Mouse (Mus musculus) heart, embryonic 16.5 days (tissue): ENCODE data around the gene Ankrd52. TPM values are rescaled to one million over a fixed set of nuclear protein-coding genes. Genes with fewer than 3 reads are reported as not detected.

Experiments
- ATAC-seq: fragments of 200-750 bp; cut with Nextera tagmentation; replicated peaks from 2 replicates; pipeline ENCODE4 v1.8.0; 2017; ENCODE audit warnings: moderate number of reproducible peaks; ENCODE audit not compliant: insufficient read depth, low FRiP score; ENCODE audit errors: extremely low read depth
- H3K27ac ChIP-seq: fragments of 300-500 bp; sonication (generic); 2 replicates; pipeline ENCODE4 v1.5.1; 2014; ENCODE audit warnings: mild to moderate bottlenecking, low read length, control low read depth, moderate library complexity
- H3K27me3 ChIP-seq: fragments of 300-500 bp; sonication (generic); 2 replicates; pipeline ENCODE4 v1.6.1; 2014; ENCODE audit warnings: low read length, mixed read lengths; ENCODE audit not compliant: control insufficient read depth, insufficient read depth
- H3K36me3 ChIP-seq: fragments of 300-500 bp; sonication (generic); 2 replicates; pipeline ENCODE4 v1.6.1; 2014; ENCODE audit not compliant: control insufficient read depth, insufficient read depth
- H3K4me1 ChIP-seq: fragments of 300-500 bp; sonication (generic); 2 replicates; pipeline ENCODE4 v1.6.1; 2014; ENCODE audit warnings: low read length, mixed read lengths; ENCODE audit not compliant: control insufficient read depth, insufficient read depth
- H3K4me2 ChIP-seq: fragments of 300-500 bp; sonication (generic); 2 replicates; pipeline ENCODE4 v1.6.1; 2014; ENCODE audit warnings: low read depth, mild to moderate bottlenecking, control low read depth, low read length
- H3K4me3 ChIP-seq: fragments of 300-500 bp; sonication (generic); 2 replicates; pipeline ENCODE4 v1.5.1; 2014; ENCODE audit warnings: mild to moderate bottlenecking, control low read depth, low read length
- H3K9ac ChIP-seq: fragments of 300-500 bp; sonication (generic); 2 replicates; pipeline ENCODE4 v1.6.1; 2014; ENCODE audit warnings: low read length, control low read depth
- H3K9me3 ChIP-seq: fragments of 300-500 bp; sonication (generic); replicated peaks from 2 replicates; pipeline ENCODE4 v1.6.1; 2016; ENCODE audit warnings: low read length; ENCODE audit not compliant: control insufficient read depth
- whole genome bisulfite sequencing: fragments of 180-500 bp; shearing (Covaris S2); extraction: QIAGEN DNeasy Blood & Tissue Kit; methylation state at CpG from one replicate; pipeline ENCODE4 v1.1.7; 2014; 5-methylcytosine and 5-hydroxymethylcytosine counted together
- polyA plus RNA-seq: library from polyadenylated mRNA; unstranded; fragments of >200 nt; fragmentation: Nextera tagmentation; extraction: Ambion mirVana; gene quantifications from 2 replicates; pipeline ENCODE4 v1.2.1, GENCODE M21; 2015

Ankrd52 gene
- polyA plus RNA-seq, 1 experiment from 2014 or later: 8.1 TPM

GRCm38 (mm10) chr10:128389570-128389969 lies 12.7 kb downstream of the Ankrd52 start:
- Histone ChIP-seq H3K9ac (no peak overlapping the region; the same call in 1 of the 2 replicates), H3K9me3 (no peaks in the 10 kb centered on the region), H3K36me3 (peaks cover 57% of the 10 kb centered on the region), H3K27me3 (no peaks in the 10 kb centered on the region), H3K4me3 (no peak overlapping the region), H3K4me2 (no peak overlapping the region), H3K27ac (no peak overlapping the region), H3K4me1 (peaks cover 7% of the 10 kb centered on the region)
- WGBS: 58% methylated on average over 6 of the region's 6 CpGs
- 0 out of 2 replicates have a peak, but pooled peaks have one; percentile 21 for ATAC-seq

GRCm38 (mm10) chr10:128390366-128390765 lies 13.5 kb downstream of the Ankrd52 start:
- no peaks in the 10 kb centered on the region for H3K9me3 ChIP-seq
- no peak overlapping the region for H3K4me2 ChIP-seq
- peaks cover 7% of the 10 kb centered on the region for H3K4me1 ChIP-seq
- no peak overlapping the region for H3K27ac ChIP-seq
- no peaks in the 10 kb centered on the region for H3K27me3 ChIP-seq
- peaks cover 53% of the 10 kb centered on the region for H3K36me3 ChIP-seq
- no peak overlapping the region for H3K4me3 ChIP-seq
- H3K9ac ChIP-seq: no peak overlapping the region
- 89% methylated on average over 12 of the region's 12 CpGs for WGBS
- no peak for ATAC-seq

- H3K9ac ChIP-seq: no peak overlapping the region
- H3K27me3 ChIP-seq: no peaks in the 10 kb centered on the region
- no peak overlapping the region for H3K27ac ChIP-seq
- H3K9me3 ChIP-seq: no peaks in the 10 kb centered on the region
- peaks cover 7% of the 10 kb centered on the region for H3K4me1 ChIP-seq
- ATAC-seq: no peak
- H3K36me3 ChIP-seq: peaks cover 45% of the 10 kb centered on the region
- WGBS: 47% methylated on average over 6 of the region's 6 CpGs
- no peak overlapping the region for H3K4me2 ChIP-seq
- H3K4me3 ChIP-seq: no peak overlapping the region
Observed at GRCm38 (mm10) chr10:128391850-128392249, 14.9 kb downstream of the Ankrd52 start.

GRCm38 (mm10) chr10:128396017-128396673 lies 19.2 kb downstream of the Ankrd52 start:
- H3K4me1 ChIP-seq: peaks cover 8% of the 10 kb centered on the region
- H3K9me3 ChIP-seq: no peaks in the 10 kb centered on the region
- peaks cover 6% of the 10 kb centered on the region; the same call in 1 of the 2 replicates for H3K36me3 ChIP-seq
- no peaks in the 10 kb centered on the region for H3K27me3 ChIP-seq
- no peak overlapping the region for H3K4me3 ChIP-seq
- H3K27ac ChIP-seq: no peak overlapping the region
- no peak overlapping the region for H3K9ac ChIP-seq
- no peak overlapping the region for H3K4me2 ChIP-seq
- ATAC-seq: no peak
- 49% methylated on average over 11 of the region's 11 CpGs for WGBS

- ATAC-seq: no peak
- Histone ChIP-seq H3K4me1 (peaks cover 5% of the 10 kb centered on the region; the same call in 1 of the 2 replicates), H3K4me3 (no peak overlapping the region), H3K4me2 (no peak overlapping the region), H3K9me3 (no peaks in the 10 kb centered on the region), H3K27ac (no peak overlapping the region), H3K36me3 (peaks cover 4% of the 10 kb centered on the region; the same call in 1 of the 2 replicates), H3K9ac (no peak overlapping the region), H3K27me3 (no peaks in the 10 kb centered on the region)
- WGBS: 52% methylated on average over 10 of the region's 10 CpGs
Observed at GRCm38 (mm10) chr10:128396716-128397264, 19.9 kb downstream of the Ankrd52 start.

GRCm38 (mm10) chr10:128397466-128397865 lies 20.6 kb downstream of the Ankrd52 start:
- WGBS: 63% methylated on average over 7 of the region's 7 CpGs
- no peaks in the 10 kb centered on the region for H3K27me3 ChIP-seq
- H3K36me3 ChIP-seq: no peaks in the 10 kb centered on the region
- H3K4me2 ChIP-seq: no peak overlapping the region
- H3K9me3 ChIP-seq: no peaks in the 10 kb centered on the region
- no peak overlapping the region for H3K27ac ChIP-seq
- ATAC-seq: no peak
- peaks cover 2% of the 10 kb centered on the region; the same call in 1 of the 2 replicates for H3K4me1 ChIP-seq
- no peak overlapping the region for H3K9ac ChIP-seq
- no peak overlapping the region for H3K4me3 ChIP-seq

- no peak overlapping the region for H3K27ac ChIP-seq
- H3K9ac ChIP-seq: no peak overlapping the region
- no peaks in the 10 kb centered on the region for H3K27me3 ChIP-seq
- H3K4me3 ChIP-seq: no peak overlapping the region
- no peak overlapping the region for H3K4me2 ChIP-seq
- no peaks in the 10 kb centered on the region for H3K36me3 ChIP-seq
- WGBS: 39% methylated on average over 5 of the region's 5 CpGs
- no peak for ATAC-seq
- H3K4me1 ChIP-seq: peaks cover 2% of the 10 kb centered on the region; the same call in 1 of the 2 replicates
- no peaks in the 10 kb centered on the region for H3K9me3 ChIP-seq
Observed at GRCm38 (mm10) chr10:128400338-128400737, 23.4 kb downstream of the Ankrd52 start.

GRCm38 (mm10) chr10:128401056-128401455 lies 24.1 kb downstream of the Ankrd52 start, which contains the start of gene Slc39a5:
TSS of gene Slc39a5 (minus strand) at chr10:128401229.
- no peaks in the 10 kb centered on the region for H3K9me3 ChIP-seq
- 39% methylated on average over 2 of the region's 2 CpGs for WGBS
- H3K36me3 ChIP-seq: no peaks in the 10 kb centered on the region
- H3K9ac ChIP-seq: no peak within 1 kb of the TSS
- peaks cover 2% of the 10 kb centered on the region; the same call in 1 of the 2 replicates for H3K4me1 ChIP-seq
- no peak within 1 kb of the TSS for H3K27ac ChIP-seq
- H3K27me3 ChIP-seq: no peaks in the 10 kb centered on the region
- no peak within 1 kb of the TSS for H3K4me3 ChIP-seq
- no peak for ATAC-seq
- H3K4me2 ChIP-seq: no peak within 1 kb of the TSS

- no peak overlapping the region for H3K27ac ChIP-seq
- 74% methylated on average over 9 of the region's 9 CpGs for WGBS
- H3K4me1 ChIP-seq: peaks cover 2% of the 10 kb centered on the region; the same call in 1 of the 2 replicates
- no peak for ATAC-seq
- H3K36me3 ChIP-seq: no peaks in the 10 kb centered on the region
- H3K9ac ChIP-seq: no peak overlapping the region
- no peaks in the 10 kb centered on the region for H3K9me3 ChIP-seq
- H3K27me3 ChIP-seq: no peaks in the 10 kb centered on the region
- H3K4me2 ChIP-seq: no peak overlapping the region
- H3K4me3 ChIP-seq: no peak overlapping the region
Observed at GRCm38 (mm10) chr10:128401638-128402037, 24.7 kb downstream of the Ankrd52 start.
